Mouse (Mus musculus) thymus, adult 2 months (tissue): ENCODE data around the gene Cyfip1.

ENCODE experiments used
- CTCF ChIP-seq: fragments of 200-500 bp; IDR thresholded peaks from 2 replicates; pipeline ENCODE4 v1.5.1; 2012; ENCODE audit warnings: mild to moderate bottlenecking, control low read depth, low read length, moderate library complexity, borderline replicate concordance; ENCODE audit not compliant: control insufficient read depth, poor library complexity, insufficient read depth; ENCODE audit errors: extremely low read depth
- POLR2A ChIP-seq: fragments of 200-500 bp; IDR thresholded peaks from 2 replicates; pipeline ENCODE4 v1.6.1; 2012; ENCODE audit warnings: mild to moderate bottlenecking, low read length, control low read depth, moderate library complexity; ENCODE audit not compliant: control insufficient read depth, poor library complexity, insufficient read depth; ENCODE audit errors: extremely low read depth

- TF ChIP-seq CTCF: no peak
- TF ChIP-seq POLR2A: no peak
These were observed 23.5 kb downstream of the Cyfip1 start for GRCm38 (mm10) chr7:55865044-55865443.
